Mouse (Mus musculus) heart, embryonic 14.5 days (tissue): ENCODE measurements around the gene Arhgef9. TPM values are rescaled to one million over a fixed set of nuclear protein-coding genes. Genes with fewer than 3 reads are reported as not detected.

Experiments
- ATAC-seq: fragments of 200-750 bp; cut with Nextera tagmentation; 2 replicates; pipeline ENCODE4 v1.8.0; 2017; ENCODE audit warnings: low read depth, moderate TSS enrichment; ENCODE audit not compliant: insufficient number of reproducible peaks, insufficient read depth, low FRiP score
- H3K27ac ChIP-seq, 2 experiments: fragments of 200-500 bp in 1 of 2; fragments of 300-500 bp in 1 of 2; sonication (generic) in 1 of 2; replicated peaks in 1 of 2; 2 replicates each; pipeline ENCODE4 v1.5.1; 2012 to 2014; ENCODE audit warnings: low read depth in 2 of 2, low read length in 2 of 2, control low read depth in 1 of 2, mild to moderate bottlenecking in 1 of 2, mixed read lengths in 1 of 2; ENCODE audit not compliant: control insufficient read depth in 1 of 2, insufficient read depth in 1 of 2
- H3K27me3 ChIP-seq: fragments of 300-500 bp; sonication (generic); 2 replicates; pipeline ENCODE4 v1.6.1; 2014; ENCODE audit warnings: mild to moderate bottlenecking, low read length, control low read depth; ENCODE audit not compliant: control insufficient read depth, insufficient read depth
- H3K36me3 ChIP-seq: fragments of 300-500 bp; sonication (generic); 2 replicates; pipeline ENCODE4 v1.6.1; 2014; ENCODE audit warnings: mild to moderate bottlenecking, control low read depth, low read length, mixed read lengths; ENCODE audit not compliant: control insufficient read depth, insufficient read depth
- H3K4me1 ChIP-seq, 2 experiments: fragments of 200-500 bp in 1 of 2; fragments of 300-500 bp in 1 of 2; sonication (generic) in 1 of 2; 2 replicates each; pipeline ENCODE4 v1.6.1; 2012 to 2014; ENCODE audit warnings: low read length in 2 of 2, control low read depth in 1 of 2, mixed read lengths in 1 of 2; ENCODE audit not compliant: control insufficient read depth in 2 of 2, insufficient read depth in 2 of 2
- H3K4me2 ChIP-seq: fragments of 300-500 bp; sonication (generic); 2 replicates; pipeline ENCODE4 v1.6.1; 2014; ENCODE audit warnings: mild to moderate bottlenecking, low read length
- H3K4me3 ChIP-seq, 2 experiments: fragments of 200-500 bp in 1 of 2; fragments of 300-500 bp in 1 of 2; sonication (generic) in 1 of 2; 2 replicates each; pipeline ENCODE4 v1.5.1; 2012 to 2014; ENCODE audit warnings: low read length in 2 of 2, mild to moderate bottlenecking in 2 of 2, control low read depth in 1 of 2, low read depth in 1 of 2, moderate library complexity in 1 of 2; ENCODE audit not compliant: control insufficient read depth in 1 of 2, insufficient read depth in 1 of 2
- H3K9ac ChIP-seq: fragments of 300-500 bp; sonication (generic); 2 replicates; pipeline ENCODE4 v1.6.1; 2014; ENCODE audit warnings: mild to moderate bottlenecking, low read length
- H3K9me3 ChIP-seq: fragments of 300-500 bp; sonication (generic); 2 replicates; pipeline ENCODE4 v1.6.1; 2016; ENCODE audit warnings: low read length, control low read depth; ENCODE audit not compliant: control insufficient read depth
- WGBS: fragments of 180-500 bp; shearing (Covaris S2); extraction: QIAGEN DNeasy Blood & Tissue Kit; methylation state at CpG from one replicate; pipeline ENCODE4 v1.1.7; 2014; 5-methylcytosine and 5-hydroxymethylcytosine counted together
- polyA plus RNA-seq: library from polyadenylated mRNA; unstranded; fragments of >200 nt; fragmentation: Nextera tagmentation; extraction: Ambion mirVana; gene quantifications from 2 replicates; pipeline ENCODE4 v1.2.1, GENCODE M21; 2014

The Arhgef9 gene
- polyA plus RNA-seq, 1 experiment from 2014 or later = 12.2 TPM

GRCm38 (mm10) chrX:95087674-95088073, 109.0 kb downstream of the Arhgef9 start:
- ATAC-seq = no peak
- H3K27me3 ChIP-seq = no peaks in the 10 kb centered on the region
- no peaks in the 10 kb centered on the region for H3K9me3 ChIP-seq
- no peaks in the 10 kb centered on the region for H3K36me3 ChIP-seq
- no peak overlapping the region for H3K4me3 ChIP-seq
- no peak overlapping the region for H3K27ac ChIP-seq
- H3K9ac ChIP-seq = no peak overlapping the region
- H3K4me1 ChIP-seq = no peaks in the 10 kb centered on the region
- WGBS = 60% methylated on average over 4 of the region's 4 CpGs
- H3K4me2 ChIP-seq = no peak overlapping the region

- no peak overlapping the region for H3K27ac ChIP-seq
- no peak for ATAC-seq
- no peak overlapping the region for H3K4me2 ChIP-seq
- no peaks in the 10 kb centered on the region for H3K36me3 ChIP-seq
- H3K27me3 ChIP-seq = no peaks in the 10 kb centered on the region
- WGBS = 68% methylated on average over 9 of the region's 9 CpGs
- no peaks in the 10 kb centered on the region for H3K4me1 ChIP-seq
- H3K9me3 ChIP-seq = no peaks in the 10 kb centered on the region
- no peak overlapping the region for H3K4me3 ChIP-seq
- H3K9ac ChIP-seq = no peak overlapping the region
Measured at GRCm38 (mm10) chrX:95077013-95077699, 119.5 kb downstream of the Arhgef9 start.

- Histone ChIP-seq H3K27ac (no peak overlapping the region), H3K9me3 (no peaks in the 10 kb centered on the region), H3K4me1 (no peaks in the 10 kb centered on the region), H3K27me3 (no peaks in the 10 kb centered on the region), H3K36me3 (no peaks in the 10 kb centered on the region), H3K4me3 (no peak overlapping the region), H3K4me2 (no peak overlapping the region), H3K9ac (no peak overlapping the region)
- no peak for ATAC-seq
- WGBS = 59% methylated on average over 5 of the region's 5 CpGs
Measured at GRCm38 (mm10) chrX:95027907-95028306, 168.7 kb downstream of the Arhgef9 start.

GRCm38 (mm10) chrX:95026361-95026892, 170.2 kb downstream of the Arhgef9 start, which contains the start of gene Spin4:
Gene Spin4 (minus strand): TSS chrX:95026682.
- peak within 1 kb of the TSS; percentile 90 to 96 for H3K27ac ChIP-seq
- H3K36me3 ChIP-seq = no peaks in the 10 kb centered on the region
- WGBS = 8% methylated on average over 30 of the region's 30 CpGs
- H3K4me2 ChIP-seq = peak within 1 kb of the TSS; percentile 64
- no peaks in the 10 kb centered on the region for H3K4me1 ChIP-seq
- no peaks in the 10 kb centered on the region for H3K9me3 ChIP-seq
- ATAC-seq = peak; percentile 91
- H3K27me3 ChIP-seq = no peaks in the 10 kb centered on the region
- H3K9ac ChIP-seq = peak within 1 kb of the TSS; percentile 72
- peak within 1 kb of the TSS; percentile 58 to 66 for H3K4me3 ChIP-seq

GRCm38 (mm10) chrX:95025779-95026360, 170.8 kb downstream of the Arhgef9 start:
- 0 out of 2 replicates have a peak, but pooled peaks have one; percentile 39 for ATAC-seq
- Histone ChIP-seq H3K4me1 (no peaks in the 10 kb centered on the region), H3K27ac (peak overlapping the region; percentile 90 to 96), H3K4me3 (peak overlapping the region; percentile 58 to 66), H3K27me3 (no peaks in the 10 kb centered on the region), H3K4me2 (peak overlapping the region; percentile 64), H3K9ac (peak overlapping the region; percentile 72), H3K36me3 (no peaks in the 10 kb centered on the region), H3K9me3 (no peaks in the 10 kb centered on the region)
- 22% methylated on average over 23 of the region's 23 CpGs for WGBS

GRCm38 (mm10) chrX:95012033-95012432, 184.6 kb downstream of the Arhgef9 start:
- WGBS = 15% methylated on average over 4 of the region's 4 CpGs
- Histone ChIP-seq H3K4me1 (no peaks in the 10 kb centered on the region), H3K9me3 (no peaks in the 10 kb centered on the region), H3K27me3 (no peaks in the 10 kb centered on the region), H3K9ac (no peak overlapping the region), H3K36me3 (no peaks in the 10 kb centered on the region), H3K4me2 (no peak overlapping the region), H3K4me3 (no peak overlapping the region), H3K27ac (no peak overlapping the region)
- ATAC-seq = no peak
